Mouse (Mus musculus) neural tube, embryonic 12.5 days (tissue): ENCODE results near the gene Trcg1. TPM values are rescaled to one million over a fixed set of nuclear protein-coding genes. Genes with fewer than 3 reads are reported as not detected.
"Not testable (repeated sequence)": the region's sequence is repeated elsewhere in the genome, so short reads cannot be mapped to it uniquely, and the experiment has no call there.

Experiments
- ATAC-seq: fragments of 200-750 bp; cut with Nextera tagmentation; 2 replicates; pipeline ENCODE4 v1.8.0; 2017; ENCODE audit warnings: low read depth, mild to moderate bottlenecking, moderate TSS enrichment, moderate library complexity; ENCODE audit not compliant: low FRiP score
- H3K27ac ChIP-seq: fragments of 300-500 bp; sonication (generic); 2 replicates; pipeline ENCODE4 v1.5.1; 2016
- H3K27me3 ChIP-seq: fragments of 300-500 bp; sonication (generic); replicated peaks from 2 replicates; pipeline ENCODE4 v1.6.1; 2016; ENCODE audit warnings: mild to moderate bottlenecking
- H3K36me3 ChIP-seq: fragments of 300-500 bp; sonication (generic); 2 replicates; pipeline ENCODE4 v1.6.1; 2016; ENCODE audit warnings: mild to moderate bottlenecking
- H3K4me1 ChIP-seq: fragments of 300-500 bp; sonication (generic); 2 replicates; pipeline ENCODE4 v1.6.1; 2016
- H3K4me2 ChIP-seq: fragments of 300-500 bp; sonication (generic); replicated peaks from 2 replicates; pipeline ENCODE4 v1.6.1; 2016; ENCODE audit warnings: mild to moderate bottlenecking
- H3K4me3 ChIP-seq: fragments of 300-500 bp; sonication (generic); 2 replicates; pipeline ENCODE4 v1.5.1; 2016
- H3K9ac ChIP-seq: fragments of 300-500 bp; sonication (generic); 2 replicates; pipeline ENCODE4 v1.6.1; 2016; ENCODE audit warnings: mild to moderate bottlenecking
- H3K9me3 ChIP-seq: fragments of 300-500 bp; sonication (generic); 2 replicates; pipeline ENCODE4 v1.6.1; 2016; ENCODE audit warnings: mild to moderate bottlenecking
- WGBS: fragments of 180-500 bp; shearing (Covaris S2); methylation state at CpG from one replicate; pipeline ENCODE4 v1.1.7; 2016; 5-methylcytosine and 5-hydroxymethylcytosine counted together
- polyA plus RNA-seq: library from polyadenylated mRNA; unstranded; fragments of >200 nt; fragmentation: Nextera tagmentation; extraction: Ambion mirVana; gene quantifications from 2 replicates; pipeline ENCODE4 v1.2.1, GENCODE M21; 2016

Gene Trcg1
- polyA plus RNA-seq, 1 experiment from 2014 or later: not detected

DNA sequence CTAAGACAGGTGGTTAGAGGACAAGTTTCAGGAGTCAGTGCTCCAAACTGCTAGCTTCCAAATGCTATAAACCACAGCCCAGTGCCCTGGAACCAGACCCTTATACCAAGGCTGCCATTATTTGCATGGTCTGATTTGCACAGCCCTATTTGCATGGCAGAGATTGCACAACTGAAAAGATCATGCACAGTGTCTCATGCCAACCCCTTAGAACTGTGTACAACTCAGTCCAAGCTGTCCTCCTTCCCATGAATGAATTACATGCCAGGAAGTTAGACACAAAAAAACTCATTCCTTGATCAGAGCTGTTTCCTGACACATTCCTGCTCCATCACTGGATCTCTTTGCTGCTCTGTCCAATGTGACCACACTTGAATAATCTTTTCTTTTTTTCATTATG lies 13.0 kb upstream of the Trcg1 start:
- Histone ChIP-seq H3K4me3 (no peak overlapping the region), H3K4me1 (no peaks in the 10 kb centered on the region), H3K9me3 (no peaks in the 10 kb centered on the region), H3K36me3 (no peaks in the 10 kb centered on the region), H3K9ac (no peak overlapping the region), H3K27me3 (no peaks in the 10 kb centered on the region), H3K27ac (no peak overlapping the region), H3K4me2 (no peak overlapping the region)
- ATAC-seq: no peak

DNA sequence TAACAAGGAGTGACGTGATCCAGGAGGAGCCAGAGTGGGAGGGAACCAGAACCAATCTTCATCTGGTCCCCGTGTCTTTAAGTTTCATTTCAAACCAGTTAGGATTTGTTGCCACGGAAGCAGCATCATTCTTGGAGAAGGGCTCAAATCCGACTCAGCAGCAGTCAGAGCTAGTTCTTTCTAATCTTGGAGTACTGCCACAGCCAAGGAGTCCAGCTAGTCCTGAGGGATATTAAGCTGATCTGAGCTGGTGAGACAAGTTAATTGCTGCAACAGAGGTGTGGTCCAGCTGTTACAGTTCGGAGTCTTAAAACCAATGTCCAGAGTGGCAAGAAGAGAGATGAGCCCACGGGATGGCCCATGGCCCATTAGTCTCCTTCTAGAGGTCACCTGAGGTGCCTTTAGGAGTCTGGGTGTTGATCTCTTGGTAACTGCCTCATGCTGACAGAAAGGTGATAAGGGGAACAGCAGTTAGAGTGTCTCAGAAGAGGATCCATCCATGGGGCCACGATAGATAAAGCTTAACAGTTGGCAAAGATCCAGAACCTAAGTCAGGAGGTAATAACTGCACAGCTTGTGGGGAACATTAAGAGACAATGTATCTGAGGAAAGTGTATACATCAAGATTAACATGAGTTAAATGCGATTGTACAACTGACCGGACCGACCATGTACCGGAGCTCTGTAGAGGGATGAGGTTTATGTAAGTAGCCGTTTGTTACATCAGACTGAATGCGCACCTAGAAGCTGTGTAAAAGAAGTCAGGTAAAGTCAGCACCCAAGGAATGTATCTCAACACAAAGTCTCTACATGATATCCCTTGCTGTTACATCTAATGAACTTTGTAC lies 10.4 kb upstream of the Trcg1 start:
- H3K4me1 ChIP-seq: no peaks in the 10 kb centered on the region
- no peaks in the 10 kb centered on the region for H3K27me3 ChIP-seq
- ATAC-seq: no peak
- no peak overlapping the region for H3K27ac ChIP-seq
- H3K9me3 ChIP-seq: no peaks in the 10 kb centered on the region
- H3K9ac ChIP-seq: no peak overlapping the region
- no peak overlapping the region for H3K4me3 ChIP-seq
- no peaks in the 10 kb centered on the region for H3K36me3 ChIP-seq
- no peak overlapping the region for H3K4me2 ChIP-seq
- WGBS: 87% methylated on average over 13 of the region's 13 CpGs

DNA sequence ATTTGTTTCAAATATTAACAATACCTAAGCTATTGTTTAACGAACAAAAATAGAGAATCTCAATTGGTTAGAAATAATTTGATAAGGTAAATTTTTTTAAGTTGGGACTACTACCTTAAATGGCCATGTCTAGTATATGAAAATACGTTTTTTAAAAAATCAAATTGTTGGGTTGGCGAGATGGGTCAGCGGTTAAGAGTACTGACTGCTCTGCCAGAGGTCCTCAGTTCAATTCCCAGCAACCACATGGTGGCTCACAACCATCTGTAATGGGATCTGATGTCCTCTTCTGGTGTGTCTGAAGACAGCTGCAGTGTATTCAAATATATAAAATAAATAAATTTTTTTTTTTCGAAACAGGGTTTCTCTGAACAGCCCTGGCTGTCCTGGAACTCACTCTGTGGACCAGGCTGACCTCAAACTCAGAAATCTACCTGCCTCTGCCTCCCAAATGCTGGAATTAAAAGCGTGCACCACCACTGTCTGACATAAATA lies 9.7 kb upstream of the Trcg1 start:
- H3K9me3 ChIP-seq, H3K9ac ChIP-seq, H3K36me3 ChIP-seq, H3K4me3 ChIP-seq, H3K27me3 ChIP-seq, H3K27ac ChIP-seq, ATAC-seq, H3K4me2 ChIP-seq, H3K4me1 ChIP-seq: not testable (repeated sequence)
- WGBS: 86% methylated on average over 6 of the region's 6 CpGs

GRCm38 (mm10) chr9:57227203-57227602 lies 9.2 kb upstream of the Trcg1 start:
- Histone ChIP-seq H3K4me1 (no peaks in the 10 kb centered on the region), H3K9me3 (no peaks in the 10 kb centered on the region), H3K4me2 (no peak overlapping the region), H3K27ac (no peak overlapping the region), H3K4me3 (no peak overlapping the region), H3K27me3 (no peaks in the 10 kb centered on the region), H3K9ac (no peak overlapping the region), H3K36me3 (no peaks in the 10 kb centered on the region)
- WGBS: 71% methylated on average over 5 of the region's 5 CpGs
- no peak for ATAC-seq

GRCm38 (mm10) chr9:57228186-57228585 lies 8.2 kb upstream of the Trcg1 start:
- H3K27ac ChIP-seq: no peak overlapping the region
- H3K9me3 ChIP-seq: no peaks in the 10 kb centered on the region
- H3K4me2 ChIP-seq: no peak overlapping the region
- no peak for ATAC-seq
- no peaks in the 10 kb centered on the region for H3K27me3 ChIP-seq
- H3K9ac ChIP-seq: no peak overlapping the region
- H3K4me3 ChIP-seq: no peak overlapping the region
- WGBS: 74% methylated on average over 4 of the region's 4 CpGs
- H3K4me1 ChIP-seq: no peaks in the 10 kb centered on the region
- H3K36me3 ChIP-seq: no peaks in the 10 kb centered on the region

- H3K4me1 ChIP-seq: no peaks in the 10 kb centered on the region
- no peak overlapping the region for H3K27ac ChIP-seq
- H3K9ac ChIP-seq: no peak overlapping the region
- WGBS: 84% methylated on average over 4 of the region's 4 CpGs
- no peaks in the 10 kb centered on the region for H3K36me3 ChIP-seq
- no peak overlapping the region for H3K4me2 ChIP-seq
- H3K4me3 ChIP-seq: no peak overlapping the region
- H3K27me3 ChIP-seq: no peaks in the 10 kb centered on the region
- H3K9me3 ChIP-seq: no peaks in the 10 kb centered on the region
- ATAC-seq: no peak
Measured at GRCm38 (mm10) chr9:57229726-57230125, 6.6 kb upstream of the Trcg1 start.

GRCm38 (mm10) chr9:57230146-57230783 lies 6.1 kb upstream of the Trcg1 start:
- 71% methylated on average over 9 of the region's 9 CpGs for WGBS
- no peaks in the 10 kb centered on the region for H3K9me3 ChIP-seq
- no peaks in the 10 kb centered on the region for H3K27me3 ChIP-seq
- no peak overlapping the region for H3K9ac ChIP-seq
- no peak overlapping the region for H3K4me3 ChIP-seq
- no peaks in the 10 kb centered on the region for H3K36me3 ChIP-seq
- ATAC-seq: no peak
- no peaks in the 10 kb centered on the region for H3K4me1 ChIP-seq
- H3K4me2 ChIP-seq: no peak overlapping the region
- H3K27ac ChIP-seq: no peak overlapping the region

DNA sequence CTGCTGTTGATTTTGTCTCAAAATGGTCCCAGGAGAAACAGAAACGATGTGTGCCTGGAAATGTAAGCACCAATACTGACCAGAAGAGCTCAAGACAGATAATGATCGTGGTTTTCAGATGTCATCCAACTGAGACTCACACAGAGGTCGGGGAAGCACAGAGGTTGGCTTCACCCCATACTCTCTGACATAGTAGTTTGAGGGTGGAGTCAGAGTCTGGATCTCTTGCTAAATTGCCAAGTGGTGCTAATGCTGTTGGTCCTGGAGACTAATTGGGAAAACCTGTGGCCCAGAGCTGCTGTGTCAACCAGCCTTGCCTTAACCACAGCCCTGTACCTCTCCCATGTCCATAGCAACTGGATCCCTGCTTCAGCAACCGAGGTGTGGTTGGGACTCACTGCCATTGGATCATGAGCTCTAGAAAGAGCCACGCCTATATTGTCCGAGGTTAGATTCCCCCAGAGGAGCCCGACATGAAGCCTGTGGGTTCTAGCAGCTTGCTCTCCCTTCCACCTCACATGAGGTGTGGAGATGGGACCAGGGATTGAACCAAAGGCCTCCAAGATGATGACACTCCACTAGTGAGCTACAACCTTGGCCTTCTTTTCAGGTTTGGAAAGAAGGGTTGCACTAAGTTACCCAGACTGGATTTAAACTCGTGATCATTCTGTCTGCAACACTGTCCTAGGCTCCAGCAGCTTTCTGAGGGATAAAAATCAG lies 4.7 kb upstream of the Trcg1 start:
- no peak overlapping the region for H3K27ac ChIP-seq
- WGBS: 76% methylated on average over 8 of the region's 8 CpGs

GRCm38 (mm10) chr9:57232341-57232940 lies 3.9 kb upstream of the Trcg1 start:
- ATAC-seq: no peak
- Histone ChIP-seq H3K36me3 (no peaks in the 10 kb centered on the region), H3K27ac (no peak overlapping the region), H3K4me3 (no peak overlapping the region), H3K4me2 (no peak overlapping the region), H3K4me1 (no peaks in the 10 kb centered on the region), H3K9me3 (no peaks in the 10 kb centered on the region), H3K27me3 (no peaks in the 10 kb centered on the region), H3K9ac (no peak overlapping the region)
- WGBS: 86% methylated on average over 5 of the region's 5 CpGs

More for the DNA sequence above, 4.7 kb upstream of the Trcg1 start:
- Histone ChIP-seq H3K4me1 (no peaks in the 10 kb centered on the region), H3K9me3 (no peaks in the 10 kb centered on the region), H3K4me3 (no peak overlapping the region), H3K4me2 (no peak overlapping the region), H3K36me3 (no peaks in the 10 kb centered on the region), H3K9ac (no peak overlapping the region), H3K27me3 (no peaks in the 10 kb centered on the region)
- no peak for ATAC-seq

DNA sequence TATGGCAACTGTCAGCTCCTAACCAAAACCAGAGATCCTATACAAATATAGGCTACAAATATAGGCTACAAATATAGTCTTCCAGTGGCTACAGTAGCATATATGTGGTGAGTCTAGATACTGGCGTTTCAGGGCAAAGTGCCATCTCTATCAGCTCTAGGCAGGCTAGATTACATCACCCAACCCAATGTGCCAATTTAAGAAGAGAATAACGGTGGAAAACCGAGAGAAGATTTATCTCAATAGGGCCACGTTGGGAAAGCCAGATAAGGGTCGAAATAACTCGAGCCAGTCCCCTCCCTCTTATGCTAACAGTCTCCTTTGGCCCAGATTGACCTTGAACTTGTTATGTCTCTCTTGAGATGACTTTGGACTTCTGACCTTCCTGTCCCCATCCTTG lies 3.2 kb upstream of the Trcg1 start:
- no peak for ATAC-seq
- Histone ChIP-seq H3K4me1 (no peaks in the 10 kb centered on the region), H3K27ac (no peak overlapping the region), H3K9ac (no peak overlapping the region), H3K27me3 (no peaks in the 10 kb centered on the region), H3K36me3 (no peaks in the 10 kb centered on the region), H3K9me3 (no peaks in the 10 kb centered on the region), H3K4me3 (no peak overlapping the region), H3K4me2 (no peak overlapping the region)
- 85% methylated on average over 6 of the region's 6 CpGs for WGBS

- ATAC-seq: no peak
- Histone ChIP-seq H3K4me2 (no peak overlapping the region), H3K27me3 (no peaks in the 10 kb centered on the region), H3K9me3 (no peaks in the 10 kb centered on the region), H3K4me3 (no peak overlapping the region), H3K36me3 (no peaks in the 10 kb centered on the region), H3K27ac (no peak overlapping the region), H3K9ac (no peak overlapping the region), H3K4me1 (no peaks in the 10 kb centered on the region)
- WGBS: 87% methylated on average over 3 of the region's 3 CpGs
Measured at GRCm38 (mm10) chr9:57233767-57234166, 2.6 kb upstream of the Trcg1 start.

GRCm38 (mm10) chr9:57237705-57238104 lies 1.3 kb downstream of the Trcg1 start:
- Histone ChIP-seq H3K4me1 (no peaks in the 10 kb centered on the region), H3K9me3 (no peaks in the 10 kb centered on the region), H3K27me3 (no peaks in the 10 kb centered on the region), H3K4me3 (no peak overlapping the region), H3K4me2 (no peak overlapping the region), H3K27ac (no peak overlapping the region), H3K9ac (no peak overlapping the region), H3K36me3 (no peaks in the 10 kb centered on the region)
- no peak for ATAC-seq
- 82% methylated on average over 5 of the region's 5 CpGs for WGBS
